Mouse (Mus musculus) bone marrow, adult 2 months (tissue): ENCODE results near the gene Cenpu.

ENCODE experiments used
- CTCF ChIP-seq: fragments of 200-500 bp; IDR thresholded peaks from 2 replicates; pipeline ENCODE4 v1.5.1; 2011; ENCODE audit warnings: low read length, control low read depth; ENCODE audit not compliant: control insufficient read depth, insufficient read depth
- POLR2A ChIP-seq: fragments of 200-500 bp; IDR thresholded peaks from 2 replicates; pipeline ENCODE4 v1.6.1; 2011; ENCODE audit warnings: low read depth, mild to moderate bottlenecking, control low read depth, low read length, borderline replicate concordance; ENCODE audit not compliant: control insufficient read depth

- TF ChIP-seq CTCF (no peak), POLR2A (no peak)
These were observed 27.0 kb downstream of the Cenpu start for GRCm38 (mm10) chr8:46578794-46579193.
